Mouse (Mus musculus) MEL (cell line): Measurements from ENCODE around the gene Wasf2. TPM values are rescaled to one million over a fixed set of nuclear protein-coding genes. Genes with fewer than 3 reads are reported as not detected.

ENCODE experiments used
- DNase-seq: peaks from one replicate; pipeline ENCODE4 v3.0.0; 2011; ENCODE audit warnings: low read depth, low spot score
- H3K27ac ChIP-seq: 2 replicates; pipeline ENCODE4 v1.5.1; 2012; ENCODE audit warnings: low read depth, mild to moderate bottlenecking, control low read depth, low read length, moderate library complexity; ENCODE audit not compliant: control insufficient read depth
- H3K27me3 ChIP-seq, 2 experiments: fragments of 150-350 bp in 1 of 2; sonication (generic) in 1 of 2; 2 replicates each; pipeline ENCODE4 v1.6.1; 2012; ENCODE audit warnings: low read length in 2 of 2, mild to moderate bottlenecking in 2 of 2, improper control_type of control experiment in 1 of 2, moderate library complexity in 1 of 2; ENCODE audit not compliant: insufficient read depth in 2 of 2, control insufficient read depth in 1 of 2
- H3K36me3 ChIP-seq, 2 experiments: 2 replicates each; pipeline ENCODE4 v1.6.1; 2012 to 2014; ENCODE audit warnings: low read length in 2 of 2, improper control_type of control experiment in 1 of 2, inconsistent platforms in 1 of 2, mild to moderate bottlenecking in 1 of 2; ENCODE audit not compliant: insufficient read depth in 2 of 2, control insufficient read depth in 1 of 2
- H3K4me1 ChIP-seq, 2 experiments: fragments of 150-350 bp in 1 of 2; sonication (generic) in 1 of 2; 2 replicates each; pipeline ENCODE4 v1.6.1; 2012; ENCODE audit warnings: low read length in 2 of 2, improper control_type of control experiment in 1 of 2, mild to moderate bottlenecking in 1 of 2; ENCODE audit not compliant: insufficient read depth in 2 of 2, control insufficient read depth in 1 of 2
- H3K4me3 ChIP-seq, 2 experiments: fragments of 150-350 bp in 1 of 2; sonication (generic) in 1 of 2; 2 replicates each; pipeline ENCODE4 v1.5.1; 2012; ENCODE audit warnings: low read depth in 2 of 2, low read length in 2 of 2, mild to moderate bottlenecking in 2 of 2, moderate library complexity in 2 of 2, control low read depth in 1 of 2, improper control_type of control experiment in 1 of 2; ENCODE audit not compliant: control insufficient read depth in 1 of 2, insufficient read depth in 1 of 2
- H3K79me2 ChIP-seq: 2 replicates; pipeline ENCODE4 v1.6.1; 2012; ENCODE audit warnings: mild to moderate bottlenecking, low read length, moderate library complexity; ENCODE audit not compliant: control insufficient read depth, poor library complexity, insufficient read depth
- H3K9ac ChIP-seq: 2 replicates; pipeline ENCODE4 v1.6.1; 2012; ENCODE audit warnings: low read depth, mild to moderate bottlenecking, control low read depth, low read length, moderate library complexity; ENCODE audit not compliant: control insufficient read depth, poor library complexity, severe bottlenecking
- H3K9me3 ChIP-seq: fragments of 150-350 bp; sonication (generic); replicated peaks from 2 replicates; pipeline ENCODE4 v1.6.1; 2012; ENCODE audit warnings: mild to moderate bottlenecking, low read length, improper control_type of control experiment, moderate library complexity; ENCODE audit not compliant: insufficient read depth
- CTCF ChIP-seq, 3 experiments: IDR thresholded peaks in 2 of 3; conservative IDR thresholded peaks in 1 of 3; 2 replicates each; pipeline ENCODE4 v1.5.1; 2011 to 2012; ENCODE audit warnings: low read length in 3 of 3, low read depth in 2 of 3, mild to moderate bottlenecking in 2 of 3, improper control_type of control experiment in 1 of 3, inconsistent platforms in 1 of 3, mixed read lengths in 1 of 3, moderate library complexity in 1 of 3; ENCODE audit not compliant: control insufficient read depth in 1 of 3, insufficient read depth in 1 of 3, poor library complexity in 1 of 3, severe bottlenecking in 1 of 3
- E2F4 ChIP-seq: IDR thresholded peaks from 2 replicates; pipeline ENCODE4 v1.6.1; 2011; ENCODE audit warnings: low read depth, low read length, improper control_type of control experiment, borderline replicate concordance
- ELF1 ChIP-seq: IDR thresholded peaks from 2 replicates; pipeline ENCODE4 v1.6.1; 2014; ENCODE audit warnings: low read depth, mild to moderate bottlenecking, inconsistent platforms, low read length, improper control_type of control experiment, moderate library complexity
- ETS1 ChIP-seq: IDR thresholded peaks from 2 replicates; pipeline ENCODE4 v1.6.1; 2012; ENCODE audit warnings: low read depth, mild to moderate bottlenecking, inconsistent platforms, low read length, improper control_type of control experiment, moderate library complexity
- GABPA ChIP-seq: IDR thresholded peaks from 2 replicates; pipeline ENCODE4 v1.6.1; 2012; ENCODE audit warnings: low read depth, mild to moderate bottlenecking, inconsistent platforms, low read length, improper control_type of control experiment, moderate library complexity
- KAT2A ChIP-seq: conservative IDR thresholded peaks from 2 replicates; pipeline ENCODE4 v1.6.1; 2012; ENCODE audit warnings: low read depth, low read length, improper control_type of control experiment, inconsistent platforms
- MAFK ChIP-seq: IDR thresholded peaks from 2 replicates; pipeline ENCODE4 v1.6.1; 2011; ENCODE audit warnings: low read depth, mild to moderate bottlenecking, low read length, improper control_type of control experiment, borderline replicate concordance
- MAZ ChIP-seq: IDR thresholded peaks from 2 replicates; pipeline ENCODE4 v1.6.1; 2012; ENCODE audit warnings: low read depth, mild to moderate bottlenecking, inconsistent platforms, low read length, improper control_type of control experiment
- MXI1 ChIP-seq: IDR thresholded peaks from 2 replicates; pipeline ENCODE4 v1.6.1; 2011; ENCODE audit warnings: mild to moderate bottlenecking, low read depth, low read length, improper control_type of control experiment
- MYB ChIP-seq: IDR thresholded peaks from 2 replicates; pipeline ENCODE4 v1.6.1; 2011; ENCODE audit warnings: mild to moderate bottlenecking, low read depth, low read length, improper control_type of control experiment
- POLR2A ChIP-seq, 2 experiments: IDR thresholded peaks; 2 replicates each; pipeline ENCODE4 v1.6.1; 2011 to 2012; ENCODE audit warnings: low read length in 2 of 2, mild to moderate bottlenecking in 2 of 2, control low read depth in 1 of 2, improper control_type of control experiment in 1 of 2, low read depth in 1 of 2, moderate library complexity in 1 of 2; ENCODE audit not compliant: control insufficient read depth in 1 of 2, insufficient read depth in 1 of 2, poor library complexity in 1 of 2
- POLR2AphosphoS2 ChIP-seq: IDR thresholded peaks from 2 replicates; pipeline ENCODE4 v1.6.1; 2011; ENCODE audit warnings: low read length, improper control_type of control experiment
- RCOR1 ChIP-seq: IDR thresholded peaks from 2 replicates; pipeline ENCODE4 v1.6.1; 2012; ENCODE audit warnings: low read depth, mild to moderate bottlenecking, inconsistent platforms, low read length, improper control_type of control experiment
- TBP ChIP-seq: IDR thresholded peaks from 2 replicates; pipeline ENCODE4 v1.8.0; 2011; ENCODE audit warnings: low read depth, low read length, improper control_type of control experiment
- TCF12 ChIP-seq: IDR thresholded peaks from 2 replicates; pipeline ENCODE4 v1.6.1; 2014; ENCODE audit warnings: low read depth, mild to moderate bottlenecking, inconsistent platforms, low read length, improper control_type of control experiment, moderate library complexity
- USF1 ChIP-seq: IDR thresholded peaks from 2 replicates; pipeline ENCODE4 v1.6.1; 2014; ENCODE audit warnings: low read depth, mild to moderate bottlenecking, inconsistent platforms, low read length, improper control_type of control experiment, moderate library complexity
- USF2 ChIP-seq, 2 experiments: IDR thresholded peaks; 2 replicates each; pipeline ENCODE4 v1.6.1; 2011 to 2012; ENCODE audit warnings: improper control_type of control experiment in 2 of 2, low read length in 2 of 2, borderline replicate concordance in 1 of 2, inconsistent platforms in 1 of 2, low read depth in 1 of 2, mild to moderate bottlenecking in 1 of 2; ENCODE audit not compliant: insufficient read depth in 1 of 2
- ZNF384 ChIP-seq: IDR thresholded peaks from 2 replicates; pipeline ENCODE4 v1.6.1; 2012; ENCODE audit warnings: low read depth, mild to moderate bottlenecking, inconsistent platforms, low read length, improper control_type of control experiment
- polyA plus RNA-seq, 2 experiments: library from polyadenylated mRNA; stranded (reverse) in 1 of 2; unstranded in 1 of 2; fragments of >175 nt in 1 of 2; fragments of >200 nt in 1 of 2; gene quantifications; 2 replicates each; pipeline versions ENCODE4 v1.2.1 to v1.2.4; 2012; ENCODE audit warnings: low replicate concordance in 2 of 2, low read depth in 1 of 2; ENCODE audit not compliant: insufficient read length in 2 of 2, insufficient read depth in 1 of 2, missing spikeins in 1 of 2
- total RNA-seq: library from RNA; depleted of rRNA; stranded (reverse); fragments of 300-350 nt; gene quantifications from 2 replicates; pipeline ENCODE4 v1.2.3, GENCODE M21; 2012

The Wasf2 gene
- total and polyA plus RNA-seq, 3 experiments, result 16.4 to 53.7 TPM; not detected in 1

DNA sequence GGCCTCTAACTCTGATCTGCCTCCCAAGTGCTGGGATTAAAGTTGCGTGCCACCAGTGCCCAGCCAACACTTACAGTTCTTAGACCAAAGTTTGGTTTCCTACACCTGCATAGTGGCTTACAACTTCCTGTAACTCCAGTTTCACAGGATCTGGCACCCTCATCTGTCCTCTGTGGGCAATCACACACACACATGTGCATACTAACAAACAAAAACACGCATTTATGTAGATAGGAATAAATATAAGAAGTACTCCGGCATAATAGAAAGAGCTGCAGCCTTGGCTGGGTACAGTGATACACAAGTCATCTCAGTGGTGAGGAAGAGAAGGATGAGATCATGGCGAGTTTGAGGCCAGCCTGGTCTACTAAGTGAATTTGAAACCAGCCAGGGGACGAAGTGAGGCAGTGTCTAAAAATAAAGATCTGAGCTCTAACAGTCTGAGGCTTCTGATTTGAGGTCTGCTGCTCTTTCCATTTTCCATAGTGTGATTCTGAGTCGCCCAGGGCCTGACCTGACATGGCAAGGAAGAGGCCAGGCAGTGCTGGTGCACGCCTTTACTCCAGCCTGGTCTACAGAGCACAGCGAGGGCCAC lies 52.2 kb downstream of the Wasf2 start (continued):
- TF ChIP-seq TCF12, result no peak

GRCm38 (mm10) chr4:133184031-133184897 lies 54.0 kb downstream of the Wasf2 start:
- Histone ChIP-seq H3K4me3 (no peak overlapping the region), H3K4me1 (no peaks in the 10 kb centered on the region; a peak in 1 of 4 replicates), H3K79me2 (no peaks in the 10 kb centered on the region), H3K9ac (no peak overlapping the region), H3K27ac (no peak overlapping the region), H3K27me3 (no peaks in the 10 kb centered on the region), H3K36me3 (peaks cover 3 to 6% of the 10 kb centered on the region in 2 experiments; a peak in 3 of 4 replicates), H3K9me3 (no peaks in the 10 kb centered on the region)
- DNase-seq, result no peak
- TF ChIP-seq TBP (no peak), GABPA (no peak), KAT2A (no peak), CTCF (IDR thresholded peaks at IDR 0.05 in 2 of 3, conservative IDR thresholded peaks at IDR 0.05 in 1 of 3; ENCODE audit: control insufficient read depth in 1 of 3, insufficient read depth in 1 of 3, low read depth in 2 of 3, low read length in 3 of 3, poor library complexity in 1 of 3, severe bottlenecking in 1 of 3) (no peak), POLR2A (IDR thresholded peaks at IDR 0.05; ENCODE audit: control insufficient read depth in 1 of 2, insufficient read depth in 1 of 2, low read depth in 1 of 2, low read length in 2 of 2, poor library complexity in 1 of 2) (no peak), USF2 (IDR thresholded peaks at IDR 0.05; ENCODE audit: borderline replicate concordance in 1 of 2, insufficient read depth in 1 of 2, low read depth in 1 of 2, low read length in 2 of 2) (no peak), MYB (no peak), POLR2AphosphoS2 (no peak), USF1 (no peak)

DNA sequence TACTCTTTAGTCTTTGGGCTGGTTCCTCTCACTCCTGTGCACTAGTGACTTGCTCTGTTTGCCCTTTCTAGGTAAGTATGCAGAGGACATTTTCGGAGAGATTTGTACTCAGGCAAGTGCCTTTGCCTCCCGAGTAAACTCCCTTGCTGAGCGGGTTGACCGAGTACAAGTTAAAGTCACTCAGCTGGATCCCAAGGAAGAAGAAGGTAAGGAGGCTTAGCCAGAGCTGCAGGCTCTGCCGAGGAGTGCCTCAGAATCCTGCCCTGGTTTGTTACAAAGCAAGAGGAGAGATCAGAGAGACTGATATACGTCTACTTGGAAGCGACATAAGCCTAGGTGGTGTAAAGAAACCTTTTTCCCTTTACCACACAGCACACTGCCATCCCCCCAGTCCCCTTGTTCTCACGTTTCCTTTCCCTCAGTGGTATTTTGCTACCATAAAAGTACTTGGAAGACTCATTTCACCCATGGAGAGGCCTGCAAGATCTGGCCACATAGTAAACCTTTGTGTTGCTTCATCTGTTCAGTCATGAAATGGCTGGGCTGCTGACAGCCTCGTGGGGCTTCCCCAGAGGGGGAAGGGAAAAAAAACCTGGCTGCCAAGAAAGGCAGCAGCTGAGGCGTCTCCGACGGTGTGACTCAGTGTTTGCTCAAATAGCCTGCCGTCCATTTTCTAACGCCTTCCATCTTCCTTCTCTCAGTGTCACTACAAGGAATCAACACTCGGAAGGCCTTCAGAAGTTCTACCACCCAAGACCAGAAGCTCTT lies 54.8 kb downstream of the Wasf2 start:
- Histone ChIP-seq H3K36me3 (peaks cover 3 to 6% of the 10 kb centered on the region in 2 experiments; a peak in 3 of 4 replicates), H3K79me2 (no peaks in the 10 kb centered on the region), H3K9me3 (no peaks in the 10 kb centered on the region), H3K27ac (no peak overlapping the region), H3K4me3 (no peak overlapping the region), H3K4me1 (no peaks in the 10 kb centered on the region; a peak in 1 of 4 replicates), H3K27me3 (no peaks in the 10 kb centered on the region), H3K9ac (no peak overlapping the region)
- DNase-seq, result no peak
- TF ChIP-seq ZNF384, result no peak
- TF ChIP-seq MXI1, result no peak
- no peak for TF ChIP-seq ETS1
- no peak for TF ChIP-seq USF2 (IDR thresholded peaks at IDR 0.05; ENCODE audit: borderline replicate concordance in 1 of 2, insufficient read depth in 1 of 2, low read depth in 1 of 2, low read length in 2 of 2)
- TF ChIP-seq E2F4, result no peak
- no peak for TF ChIP-seq MAZ
- no peak for TF ChIP-seq MAFK
- TF ChIP-seq TCF12, result no peak
- no peak for TF ChIP-seq KAT2A
- no peak for TF ChIP-seq RCOR1
- no peak for TF ChIP-seq ELF1
